Mouse (Mus musculus) layer of hippocampus, adult 9-10 months (tissue): ENCODE results near the gene Th.
A peak's percentile ranks its signal among the peaks of the same experiment; 100 is the strongest.

Experiments used
- DNase-seq: peaks from one replicate; pipeline ENCODE4 v3.0.0; 2022; ENCODE audit warnings: low spot score

Gene Th

GRCm38 (mm10) chr7:142931028-142931427, at the start of gene Th:
Gene Th (minus strand): TSS chr7:142931128.
- no peak for DNase-seq

- DNase-seq, result no peak
Measured at GRCm38 (mm10) chr7:142968809-142969511, 38.0 kb upstream of the Th start, which contains the start of gene Ascl2. Gene Ascl2 (minus strand): TSS chr7:142969264.

GRCm38 (mm10) chr7:142967884-142968808, 37.2 kb upstream of the Th start:
- DNase-seq, result no peak

GRCm38 (mm10) chr7:142967414-142967883, 36.5 kb upstream of the Th start:
- no peak for DNase-seq

GRCm38 (mm10) chr7:142959752-142960151, 28.8 kb upstream of the Th start:
- no peak for DNase-seq

GRCm38 (mm10) chr7:142958817-142959216, 27.9 kb upstream of the Th start:
- DNase-seq, result no peak

GRCm38 (mm10) chr7:142956018-142956417, 25.1 kb upstream of the Th start:
- no peak for DNase-seq

- no peak for DNase-seq
Measured at GRCm38 (mm10) chr7:142949568-142949967, 18.6 kb upstream of the Th start.

GRCm38 (mm10) chr7:142937631-142938030, 6.7 kb upstream of the Th start:
- DNase-seq, result no peak

GRCm38 (mm10) chr7:142935708-142936107, 4.8 kb upstream of the Th start:
- no peak for DNase-seq

GRCm38 (mm10) chr7:142932469-142932868, 1.5 kb upstream of the Th start:
- no peak for DNase-seq

GRCm38 (mm10) chr7:142929516-142929915, 1.4 kb downstream of the Th start:
- no peak for DNase-seq

GRCm38 (mm10) chr7:142927293-142927692, 3.6 kb downstream of the Th start:
- no peak for DNase-seq

GRCm38 (mm10) chr7:142918641-142919628, 12.0 kb downstream of the Th start:
- peak; percentile 87 for DNase-seq

GRCm38 (mm10) chr7:142917659-142918058, 13.3 kb downstream of the Th start:
- no peak for DNase-seq

- DNase-seq, result no peak
Measured at GRCm38 (mm10) chr7:142916178-142916577, 14.8 kb downstream of the Th start.

- no peak for DNase-seq
Measured at GRCm38 (mm10) chr7:142911682-142912081, 19.2 kb downstream of the Th start.

- DNase-seq, result no peak
Measured at GRCm38 (mm10) chr7:142910104-142910503, 20.8 kb downstream of the Th start.

- no peak for DNase-seq
Measured at GRCm38 (mm10) chr7:142909622-142910021, 21.3 kb downstream of the Th start.

- DNase-seq, result no peak
Measured at GRCm38 (mm10) chr7:142905606-142906005, 25.3 kb downstream of the Th start.

GRCm38 (mm10) chr7:142904331-142904730, 26.6 kb downstream of the Th start:
- no peak for DNase-seq

GRCm38 (mm10) chr7:142902931-142903330, 28.0 kb downstream of the Th start:
- DNase-seq, result no peak
